Mouse (Mus musculus): ENCODE data around the gene Cc2d2b. TPM values are rescaled to one million over a fixed set of nuclear protein-coding genes. Genes with fewer than 3 reads are reported as not detected.
A peak's percentile ranks its signal among the peaks of the same experiment; 100 is the strongest.

Gene Cc2d2b
- total and polyA plus RNA-seq, 2 experiments from 2014 or later = 0.16 TPM; not detected in 1

GRCm38 (mm10) chr19:40719439-40720105, 29.0 kb upstream of the Cc2d2b start:
- no peaks in the 10 kb centered on the region for H3K9me3 ChIP-seq (ENCODE audit: low read length)
- 67% methylated on average over 11 of the region's 11 CpGs for WGBS
- H3K27ac ChIP-seq = no peak overlapping the region
- no peak for DNase-seq (ENCODE audit: low spot score)
- H3K4me1 ChIP-seq (ENCODE audit: insufficient read depth, low read length) = no peaks in the 10 kb centered on the region
- TF ChIP-seq CTCF (IDR thresholded peaks at IDR 0.05; ENCODE audit: low read depth) = no peak
- no peaks in the 10 kb centered on the region for H3K36me3 ChIP-seq (ENCODE audit: insufficient read depth, low read length)
- ATAC-seq = no peak
- H3K27me3 ChIP-seq (ENCODE audit: insufficient read depth, low read length) = no peaks in the 10 kb centered on the region
- H3K4me2 ChIP-seq (ENCODE audit: low read depth, low read length) = no peak overlapping the region
- H3K4me3 ChIP-seq (ENCODE audit: low read length) = no peak overlapping the region
- no peak overlapping the region for H3K9ac ChIP-seq (replicated peaks; ENCODE audit: low read length)

- Histone ChIP-seq H3K9ac (replicated peaks; ENCODE audit: low read length) (no peak overlapping the region), H3K27ac (no peak overlapping the region), H3K4me3 (ENCODE audit: low read length) (no peak overlapping the region), H3K27me3 (ENCODE audit: insufficient read depth, low read length) (no peaks in the 10 kb centered on the region), H3K36me3 (ENCODE audit: insufficient read depth, low read length) (no peaks in the 10 kb centered on the region), H3K9me3 (ENCODE audit: low read length) (no peaks in the 10 kb centered on the region), H3K4me1 (ENCODE audit: insufficient read depth, low read length) (no peaks in the 10 kb centered on the region), H3K4me2 (ENCODE audit: low read depth, low read length) (no peak overlapping the region)
- DNase-seq (ENCODE audit: low spot score) (no peak), ATAC-seq (no peak)
- no peak for TF ChIP-seq CTCF (IDR thresholded peaks at IDR 0.05; ENCODE audit: low read depth)
- WGBS = 85% methylated on average over 12 of the region's 12 CpGs
These were observed 28.2 kb upstream of the Cc2d2b start for GRCm38 (mm10) chr19:40720381-40720780.

GRCm38 (mm10) chr19:40722137-40723038, 26.2 kb upstream of the Cc2d2b start:
- peak; percentile 87 for ATAC-seq
- DNase-seq (ENCODE audit: low spot score) = peak; percentile 86
- Histone ChIP-seq H3K9ac (replicated peaks; ENCODE audit: low read length) (no peak overlapping the region), H3K4me2 (ENCODE audit: low read depth, low read length) (no peak overlapping the region), H3K4me3 (ENCODE audit: low read length) (no peak overlapping the region), H3K4me1 (ENCODE audit: insufficient read depth, low read length) (no peaks in the 10 kb centered on the region), H3K36me3 (ENCODE audit: insufficient read depth, low read length) (no peaks in the 10 kb centered on the region), H3K9me3 (ENCODE audit: low read length) (no peaks in the 10 kb centered on the region), H3K27me3 (ENCODE audit: insufficient read depth, low read length) (no peaks in the 10 kb centered on the region), H3K27ac (peak overlapping the region; percentile 51; the same call in 1 of the 2 replicates)
- 50% methylated on average over 11 of the region's 11 CpGs for WGBS
- TF ChIP-seq CTCF (IDR thresholded peaks at IDR 0.05; ENCODE audit: low read depth) = peak; percentile 86

GRCm38 (mm10) chr19:40723516-40723915, 25.0 kb upstream of the Cc2d2b start:
- no peak overlapping the region for H3K4me3 ChIP-seq (ENCODE audit: low read length)
- no peaks in the 10 kb centered on the region for H3K9me3 ChIP-seq (ENCODE audit: low read length)
- no peak overlapping the region for H3K9ac ChIP-seq (replicated peaks; ENCODE audit: low read length)
- no peak overlapping the region for H3K4me2 ChIP-seq (ENCODE audit: low read depth, low read length)
- TF ChIP-seq CTCF (IDR thresholded peaks at IDR 0.05; ENCODE audit: low read depth) = no peak
- no peak overlapping the region for H3K27ac ChIP-seq
- 72% methylated on average over 10 of the region's 10 CpGs for WGBS
- ATAC-seq = no peak
- no peak for DNase-seq (ENCODE audit: low spot score)
- H3K4me1 ChIP-seq (ENCODE audit: insufficient read depth, low read length) = no peaks in the 10 kb centered on the region
- H3K27me3 ChIP-seq (ENCODE audit: insufficient read depth, low read length) = no peaks in the 10 kb centered on the region
- H3K36me3 ChIP-seq (ENCODE audit: insufficient read depth, low read length) = no peaks in the 10 kb centered on the region

GRCm38 (mm10) chr19:40726148-40726547, 22.4 kb upstream of the Cc2d2b start:
- no peaks in the 10 kb centered on the region for H3K9me3 ChIP-seq (ENCODE audit: low read length)
- ATAC-seq (no peak), DNase-seq (ENCODE audit: low spot score) (no peak)
- 69% methylated on average over 4 of the region's 4 CpGs for WGBS
- H3K27ac ChIP-seq = no peak overlapping the region
- H3K36me3 ChIP-seq (ENCODE audit: insufficient read depth, low read length) = no peaks in the 10 kb centered on the region
- no peak for TF ChIP-seq CTCF (IDR thresholded peaks at IDR 0.05; ENCODE audit: low read depth)
- no peak overlapping the region for H3K4me2 ChIP-seq (ENCODE audit: low read depth, low read length)
- H3K4me1 ChIP-seq (ENCODE audit: insufficient read depth, low read length) = no peaks in the 10 kb centered on the region
- H3K27me3 ChIP-seq (ENCODE audit: insufficient read depth, low read length) = no peaks in the 10 kb centered on the region
- no peak overlapping the region for H3K9ac ChIP-seq (replicated peaks; ENCODE audit: low read length)
- H3K4me3 ChIP-seq (ENCODE audit: low read length) = no peak overlapping the region

- no peak for TF ChIP-seq CTCF (IDR thresholded peaks at IDR 0.05; ENCODE audit: low read depth)
- no peak overlapping the region for H3K27ac ChIP-seq
- no peaks in the 10 kb centered on the region for H3K27me3 ChIP-seq (ENCODE audit: insufficient read depth, low read length)
- ATAC-seq = no peak
- WGBS = 73% methylated on average over 2 of the region's 2 CpGs
- no peak overlapping the region for H3K4me3 ChIP-seq (ENCODE audit: low read length)
- H3K36me3 ChIP-seq (ENCODE audit: insufficient read depth, low read length) = no peaks in the 10 kb centered on the region
- H3K9ac ChIP-seq (replicated peaks; ENCODE audit: low read length) = no peak overlapping the region
- H3K9me3 ChIP-seq (ENCODE audit: low read length) = no peaks in the 10 kb centered on the region
- DNase-seq (ENCODE audit: low spot score) = no peak
- H3K4me2 ChIP-seq (ENCODE audit: low read depth, low read length) = no peak overlapping the region
- H3K4me1 ChIP-seq (ENCODE audit: insufficient read depth, low read length) = no peaks in the 10 kb centered on the region
These were observed 21.9 kb upstream of the Cc2d2b start for GRCm38 (mm10) chr19:40726614-40727013.

Measured in hindbrain, postnatal 0 days (tissue).